Mouse (Mus musculus) heart, adult 2 months (tissue): ENCODE results near the gene Syt3. TPM values are rescaled to one million over a fixed set of nuclear protein-coding genes. Genes with fewer than 3 reads are reported as not detected.
A peak's percentile ranks its signal among the peaks of the same experiment; 100 is the strongest.

ENCODE experiments used
- DNase-seq, 2 experiments: peaks; one replicate each; pipeline ENCODE4 v3.0.0; 2021
- H3K27ac ChIP-seq: fragments of 200-600 bp; 2 replicates; pipeline ENCODE4 v1.8.1; 2022
- H3K27me3 ChIP-seq: fragments of 200-500 bp; 2 replicates; pipeline ENCODE4 v1.6.1; 2012; ENCODE audit warnings: mild to moderate bottlenecking, low read length, inconsistent platforms, mixed read lengths; ENCODE audit not compliant: control insufficient read depth, insufficient read depth
- H3K36me3 ChIP-seq: fragments of 200-500 bp; 2 replicates; pipeline ENCODE4 v1.6.1; 2012; ENCODE audit warnings: low read length, inconsistent platforms; ENCODE audit not compliant: control insufficient read depth, insufficient read depth
- H3K4me1 ChIP-seq: fragments of 200-500 bp; 2 replicates; pipeline ENCODE4 v1.6.1; 2011; ENCODE audit warnings: low read length; ENCODE audit not compliant: control insufficient read depth, insufficient read depth
- H3K4me3 ChIP-seq: fragments of 200-600 bp; 2 replicates; pipeline ENCODE4 v1.8.1; 2022
- H3K79me2 ChIP-seq: fragments of 200-500 bp; replicated peaks from 2 replicates; pipeline ENCODE4 v1.6.1; 2012; ENCODE audit warnings: mild to moderate bottlenecking, inconsistent platforms, low read length, moderate library complexity, mixed read lengths; ENCODE audit not compliant: control insufficient read depth, insufficient read depth
- H3K9ac ChIP-seq: fragments of 200-500 bp; 2 replicates; pipeline ENCODE4 v1.6.1; 2012; ENCODE audit warnings: low read depth, mild to moderate bottlenecking, control low read depth, inconsistent platforms, low read length, mixed read lengths
- CTCF ChIP-seq: fragments of 200-600 bp; IDR thresholded peaks from 2 replicates; pipeline ENCODE4 v1.8.1; 2022; ENCODE audit warnings: antibody characterized with exemption, mild to moderate bottlenecking, moderate library complexity
- EP300 ChIP-seq: fragments of 200-500 bp; IDR thresholded peaks from 2 replicates; pipeline ENCODE4 v1.6.1; 2011; ENCODE audit warnings: low read depth, low read length, control low read depth; ENCODE audit not compliant: insufficient read depth
- POLR2A ChIP-seq: fragments of 200-500 bp; IDR thresholded peaks from 2 replicates; pipeline ENCODE4 v1.6.1; 2011; ENCODE audit warnings: mild to moderate bottlenecking, low read depth, low read length, control low read depth; ENCODE audit not compliant: insufficient read depth
- WGBS: fragments of 180-500 bp; shearing (Covaris S2); methylation state at CpG from one replicate; pipeline ENCODE4 v1.1.7; 2018; 5-methylcytosine and 5-hydroxymethylcytosine counted together
- intact Hi-C: fragments of 180-260 bp; cut with DNase I; formaldehyde crosslinking; loops from one replicate; pipeline ENCODE4 v1.15.1; 2025
- polyA plus RNA-seq: library from polyadenylated mRNA; depleted of rRNA; stranded (reverse); fragments of >200 nt; gene quantifications from 2 replicates; pipeline ENCODE4 v1.2.3, GENCODE M21; 2012
- total RNA-seq, 2 experiments: library from RNA; stranded (reverse); gene quantifications; 2 replicates each; pipeline ENCODE4 v1.2.3; 2021

The Syt3 gene
- total and polyA plus RNA-seq, 3 experiments, result 1.4 to 3.2 (median 2.5) TPM

DNA sequence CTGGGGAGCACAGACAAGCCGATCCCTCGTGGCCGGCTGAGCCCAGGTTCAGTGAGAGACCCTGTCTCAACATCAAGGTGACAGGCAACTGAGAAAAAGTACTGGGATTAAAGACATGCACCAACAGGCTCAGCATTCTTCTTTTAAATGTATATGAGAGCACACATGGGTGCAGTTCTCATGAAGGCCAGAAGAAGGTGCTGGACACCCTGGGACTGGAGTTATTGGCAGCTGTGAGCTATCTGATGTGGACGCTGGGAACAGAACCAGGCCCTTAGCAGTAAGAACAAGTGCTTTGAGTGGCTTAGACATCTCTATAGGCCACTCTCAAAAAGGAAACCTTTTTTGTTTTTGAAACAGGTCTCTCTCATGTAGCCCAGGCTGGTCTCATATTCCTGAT is 27.2 kb downstream of the Syt3 start:
- no peaks in the 10 kb centered on the region for H3K36me3 ChIP-seq
- H3K4me3 ChIP-seq, result no peak overlapping the region
- WGBS, result 83% methylated on average over 4 of the region's 4 CpGs
- TF ChIP-seq CTCF, result peak; percentile 6; the same call in 1 of the 2 replicates
- TF ChIP-seq EP300, result no peak
- DNase-seq, result no peak
- H3K27me3 ChIP-seq, result no peaks in the 10 kb centered on the region
- no peaks in the 10 kb centered on the region for H3K4me1 ChIP-seq
- H3K27ac ChIP-seq, result no peak overlapping the region
- no peaks in the 10 kb centered on the region for H3K79me2 ChIP-seq
- intact Hi-C loops, result no loop called here
- no peak overlapping the region for H3K9ac ChIP-seq

DNA sequence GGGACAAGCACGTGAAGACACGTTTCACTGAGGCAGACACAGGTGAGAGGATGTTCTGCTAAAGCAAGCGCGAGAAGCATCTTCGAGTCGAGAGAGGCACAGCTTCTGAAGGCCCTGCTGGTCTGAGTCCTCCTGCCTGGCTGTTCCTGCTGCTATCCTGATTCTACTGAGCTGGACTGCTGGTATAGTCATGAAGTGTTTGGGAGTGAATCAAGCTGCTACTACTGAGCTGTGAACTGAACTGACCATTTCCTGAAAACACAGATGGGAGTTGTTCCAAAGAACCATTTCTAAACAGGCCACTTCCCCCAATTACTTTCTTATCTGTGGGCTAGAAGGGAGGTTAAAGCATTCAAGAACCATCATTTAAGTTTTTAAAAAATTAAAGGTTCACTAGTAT is 29.4 kb downstream of the Syt3 start:
- Histone ChIP-seq H3K9ac (no peak overlapping the region), H3K79me2 (no peaks in the 10 kb centered on the region), H3K4me1 (no peaks in the 10 kb centered on the region), H3K36me3 (no peaks in the 10 kb centered on the region), H3K4me3 (no peak overlapping the region), H3K27me3 (no peaks in the 10 kb centered on the region), H3K27ac (no peak overlapping the region)
- 74% methylated on average over 6 of the region's 6 CpGs for WGBS
- DNase-seq, result no peak
- intact Hi-C loops, result no loop called here
- TF ChIP-seq CTCF (no peak), EP300 (no peak), POLR2A (no peak)

- no peak overlapping the region for H3K9ac ChIP-seq
- H3K79me2 ChIP-seq, result no peaks in the 10 kb centered on the region
- no peaks in the 10 kb centered on the region for H3K36me3 ChIP-seq
- WGBS, result 36% methylated on average over 8 of the region's 8 CpGs
- intact Hi-C loops, result no loop called here
- H3K27ac ChIP-seq, result no peak overlapping the region
- no peak for DNase-seq
- no peaks in the 10 kb centered on the region for H3K4me1 ChIP-seq
- H3K27me3 ChIP-seq, result peaks cover 9% of the 10 kb centered on the region
- no peak for TF ChIP-seq POLR2A
- no peak for TF ChIP-seq EP300
- TF ChIP-seq CTCF, result no peak
- H3K4me3 ChIP-seq, result no peak overlapping the region
Observed at GRCm38 (mm10) chr7:44427666-44428065, 43.8 kb downstream of the Syt3 start.

DNA sequence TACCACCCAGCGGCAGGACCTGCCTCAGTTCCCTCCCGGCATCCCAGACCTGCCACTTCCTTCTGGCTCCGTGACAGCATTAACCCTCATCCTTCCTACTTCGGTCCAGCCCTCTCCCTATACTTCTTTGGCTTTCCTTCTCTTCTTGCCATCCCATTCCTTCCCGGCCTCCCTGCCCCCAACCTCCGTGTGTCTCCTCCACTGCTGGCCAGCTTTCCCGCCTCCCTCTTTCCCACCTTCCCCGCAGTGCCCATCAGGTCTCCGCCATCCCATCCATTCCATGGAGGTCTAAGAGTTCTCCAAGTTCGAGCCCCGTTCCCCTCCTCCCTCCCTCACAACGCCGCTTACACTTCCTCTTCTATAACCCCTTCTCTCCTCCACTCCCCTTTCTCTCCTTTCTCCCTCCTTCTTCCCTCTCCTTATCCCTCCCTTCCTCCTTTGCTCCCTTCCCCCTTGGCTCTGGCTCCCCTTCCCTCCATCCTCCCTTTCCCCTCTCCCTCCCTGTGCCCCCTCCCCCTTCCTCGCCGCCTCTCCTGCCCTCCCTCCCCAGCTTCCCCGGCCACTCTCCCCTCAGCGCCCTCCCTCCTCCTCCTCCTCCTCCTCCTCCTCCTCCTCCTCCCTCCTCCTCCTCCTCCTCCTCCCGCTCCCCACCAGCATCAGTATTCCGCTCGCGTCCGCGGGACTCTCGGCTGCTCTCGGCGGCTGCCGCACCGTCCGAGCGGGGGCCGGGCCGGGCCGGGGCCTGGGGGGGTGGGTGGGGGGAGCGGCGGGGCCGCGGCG is 44.5 kb downstream of the Syt3 start:
- Histone ChIP-seq H3K79me2 (no peaks in the 10 kb centered on the region), H3K27ac (no peak overlapping the region), H3K4me1 (no peaks in the 10 kb centered on the region), H3K27me3 (peaks cover 9% of the 10 kb centered on the region), H3K9ac (no peak overlapping the region), H3K36me3 (no peaks in the 10 kb centered on the region), H3K4me3 (no peak overlapping the region)
- no peak for TF ChIP-seq CTCF
- no peak for TF ChIP-seq EP300
- no peak for TF ChIP-seq POLR2A
- intact Hi-C loops, result no loop called here
- no peak for DNase-seq
- WGBS, result 4% methylated on average over 16 of the region's 38 CpGs

GRCm38 (mm10) chr7:44428968-44429521 is 45.1 kb downstream of the Syt3 start, which contains the start of gene Lrrc4b:
Gene Lrrc4b, plus strand, starts transcription at chr7:44429018.
- no peak for DNase-seq
- Histone ChIP-seq H3K27me3 (peaks cover 9% of the 10 kb centered on the region), H3K79me2 (no peaks in the 10 kb centered on the region), H3K36me3 (no peaks in the 10 kb centered on the region), H3K9ac (no peak within 1 kb of the TSS; the same call in 1 of the 2 replicates), H3K4me1 (no peaks in the 10 kb centered on the region), H3K27ac (no peak within 1 kb of the TSS), H3K4me3 (no peak within 1 kb of the TSS)
- intact Hi-C loops, result no loop called here
- 2% methylated on average over 49 of the region's 69 CpGs for WGBS
- no peak for TF ChIP-seq EP300
